Mouse (Mus musculus) intestine, embryonic 14.5 days (tissue): ENCODE measurements around the gene Irs3. TPM values are rescaled to one million over a fixed set of nuclear protein-coding genes. Genes with fewer than 3 reads are reported as not detected.
A peak's percentile ranks its signal among the peaks of the same experiment; 100 is the strongest.

Source experiments
- ATAC-seq: fragments of 200-750 bp; cut with Nextera tagmentation; replicated peaks from 2 replicates; pipeline ENCODE4 v1.8.0; 2017; ENCODE audit warnings: low read depth, moderate number of reproducible peaks, moderate TSS enrichment, moderate library complexity; ENCODE audit not compliant: low FRiP score, low TSS enrichment
- DNase-seq: peaks from one replicate; pipeline ENCODE4 v3.0.0-alpha.2; 2018; ENCODE audit warnings: low spot score
- H3K27ac ChIP-seq: fragments of 300-500 bp; sonication (generic); 2 replicates; pipeline ENCODE4 v1.5.1; 2014; ENCODE audit warnings: low read depth, mild to moderate bottlenecking, control low read depth
- H3K27me3 ChIP-seq: fragments of 300-500 bp; sonication (generic); replicated peaks from 2 replicates; pipeline ENCODE4 v1.6.1; 2014; ENCODE audit warnings: low read length, control low read depth; ENCODE audit not compliant: control insufficient read depth, insufficient read depth
- H3K36me3 ChIP-seq: fragments of 300-500 bp; sonication (generic); 2 replicates; pipeline ENCODE4 v1.6.1; 2014; ENCODE audit warnings: low read length, control low read depth; ENCODE audit not compliant: control insufficient read depth, insufficient read depth
- H3K4me1 ChIP-seq: fragments of 300-500 bp; sonication (generic); replicated peaks from 2 replicates; pipeline ENCODE4 v1.6.1; 2014; ENCODE audit warnings: low read length, control low read depth, mixed read lengths; ENCODE audit not compliant: control insufficient read depth, insufficient read depth
- H3K4me2 ChIP-seq: fragments of 300-500 bp; sonication (generic); 2 replicates; pipeline ENCODE4 v1.6.1; 2014; ENCODE audit warnings: low read length
- H3K4me3 ChIP-seq: fragments of 300-500 bp; sonication (generic); 2 replicates; pipeline ENCODE4 v1.5.1; 2014; ENCODE audit warnings: low read depth, low read length, control low read depth, mixed read lengths
- H3K9ac ChIP-seq: fragments of 300-500 bp; sonication (generic); 2 replicates; pipeline ENCODE4 v1.6.1; 2014; ENCODE audit warnings: mild to moderate bottlenecking, low read length
- H3K9me3 ChIP-seq: fragments of 300-500 bp; sonication (generic); 2 replicates; pipeline ENCODE4 v1.6.1; 2016; ENCODE audit warnings: low read length, control low read depth; ENCODE audit not compliant: control insufficient read depth
- WGBS: fragments of 180-500 bp; shearing (Covaris S2); extraction: QIAGEN DNeasy Blood & Tissue Kit; methylation state at CpG from one replicate; pipeline ENCODE4 v1.1.7; 2014; 5-methylcytosine and 5-hydroxymethylcytosine counted together
- polyA plus RNA-seq: library from polyadenylated mRNA; unstranded; fragments of >200 nt; fragmentation: Nextera tagmentation; extraction: Ambion mirVana; gene quantifications from 2 replicates; pipeline ENCODE4 v1.2.1, GENCODE M21; 2014

The Irs3 gene
- polyA plus RNA-seq, 1 experiment from 2014 or later: not detected

- no peak for ATAC-seq
Measured at GRCm38 (mm10) chr5:137652474-137652873, 7.0 kb upstream of the Irs3 start.

DNA sequence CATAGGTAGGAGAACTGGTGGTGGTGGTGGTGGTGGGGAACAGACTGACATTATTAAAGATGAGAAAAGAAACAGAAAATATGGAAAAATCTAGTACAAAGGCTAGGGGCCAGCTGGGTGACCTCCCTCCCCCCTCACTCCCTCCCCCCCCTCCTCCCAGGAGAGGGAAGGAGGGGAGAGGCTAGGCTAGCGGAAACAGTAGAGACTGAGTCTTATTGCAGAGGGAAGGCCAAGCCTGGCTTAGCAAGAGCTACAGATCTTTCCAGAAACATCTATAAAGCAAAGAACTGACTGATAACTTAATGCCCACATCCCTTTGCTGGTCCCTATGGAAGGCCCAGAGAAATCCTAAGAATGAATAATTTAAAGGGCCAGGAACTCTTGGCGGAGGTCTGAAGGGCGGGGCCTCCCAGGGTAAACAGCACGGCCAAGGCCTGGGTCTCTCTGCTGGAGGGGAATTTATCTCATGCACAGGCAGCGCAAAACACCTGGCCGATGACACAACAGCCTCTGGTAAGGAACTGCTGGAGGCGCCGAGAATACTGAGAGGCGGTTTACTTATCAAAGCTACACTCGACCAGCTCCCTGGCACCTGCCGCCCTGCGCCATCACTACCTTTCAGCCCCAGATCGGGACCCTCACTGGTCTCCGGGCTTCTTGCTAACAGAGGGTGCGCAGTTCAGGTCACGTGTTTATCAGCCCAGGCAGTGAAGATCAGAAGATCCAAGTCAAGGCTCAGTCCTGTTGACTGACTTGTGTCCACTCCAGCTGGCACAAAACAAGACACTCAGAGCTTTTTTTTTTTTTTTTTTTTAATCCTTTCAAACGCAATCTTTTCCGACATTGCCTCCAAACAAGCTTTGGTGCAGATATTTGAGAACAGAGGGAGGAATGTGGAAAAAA lies 4.4 kb upstream of the Irs3 start:
- H3K4me3 ChIP-seq: no peak overlapping the region
- H3K9ac ChIP-seq: no peak overlapping the region
- no peaks in the 10 kb centered on the region for H3K9me3 ChIP-seq
- peaks cover 14% of the 10 kb centered on the region for H3K27me3 ChIP-seq
- peaks cover 21% of the 10 kb centered on the region for H3K4me1 ChIP-seq
- H3K4me2 ChIP-seq: peak overlapping the region; percentile 28
- ATAC-seq (peak; percentile 37; the same call in 1 of the 2 replicates), DNase-seq (peak; percentile 66)
- H3K27ac ChIP-seq: peak overlapping the region; percentile 14; the same call in 1 of the 2 replicates
- WGBS: 11% methylated on average over 18 of the region's 18 CpGs
- peaks cover 18% of the 10 kb centered on the region for H3K36me3 ChIP-seq

More at GRCm38 (mm10) chr5:137652474-137652873, 7.0 kb upstream of the Irs3 start:
- 19% methylated on average over 3 of the region's 3 CpGs for WGBS
- H3K27me3 ChIP-seq: no peaks in the 10 kb centered on the region
- H3K4me3 ChIP-seq: no peak overlapping the region
- peak; percentile 85 for DNase-seq
- peaks cover 26% of the 10 kb centered on the region for H3K36me3 ChIP-seq
- H3K9ac ChIP-seq: no peak overlapping the region
- no peak overlapping the region for H3K27ac ChIP-seq
- H3K4me2 ChIP-seq: no peak overlapping the region
- peaks cover 14% of the 10 kb centered on the region for H3K4me1 ChIP-seq
- no peaks in the 10 kb centered on the region for H3K9me3 ChIP-seq

GRCm38 (mm10) chr5:137649251-137649650 lies 3.7 kb upstream of the Irs3 start:
- peaks cover 21% of the 10 kb centered on the region for H3K4me1 ChIP-seq
- no peak for ATAC-seq
- no peak overlapping the region for H3K4me3 ChIP-seq
- DNase-seq: no peak
- 44% methylated on average over 4 of the region's 4 CpGs for WGBS
- peaks cover 21% of the 10 kb centered on the region for H3K27me3 ChIP-seq
- peaks cover 11% of the 10 kb centered on the region for H3K36me3 ChIP-seq
- no peaks in the 10 kb centered on the region for H3K9me3 ChIP-seq
- no peak overlapping the region for H3K9ac ChIP-seq
- H3K27ac ChIP-seq: no peak overlapping the region; the same call in 1 of the 2 replicates
- H3K4me2 ChIP-seq: no peak overlapping the region

- H3K27me3 ChIP-seq: peaks cover 31% of the 10 kb centered on the region
- no peak overlapping the region for H3K4me3 ChIP-seq
- no peaks in the 10 kb centered on the region for H3K9me3 ChIP-seq
- no peak overlapping the region for H3K9ac ChIP-seq
- no peak overlapping the region for H3K27ac ChIP-seq
- DNase-seq: no peak
- H3K36me3 ChIP-seq: peaks cover 7% of the 10 kb centered on the region
- no peak for ATAC-seq
- 35% methylated on average over 9 of the region's 9 CpGs for WGBS
- H3K4me2 ChIP-seq: no peak overlapping the region
- H3K4me1 ChIP-seq: peaks cover 21% of the 10 kb centered on the region
Measured at GRCm38 (mm10) chr5:137647827-137648601, 2.5 kb upstream of the Irs3 start.

GRCm38 (mm10) chr5:137645091-137645651 lies 343 bp downstream of the Irs3 start:
- Histone ChIP-seq H3K27ac (no peak overlapping the region), H3K4me1 (peaks cover 17% of the 10 kb centered on the region), H3K9me3 (no peaks in the 10 kb centered on the region), H3K4me3 (peak overlapping the region; percentile 25), H3K4me2 (peak overlapping the region; percentile 44), H3K36me3 (peaks cover 26% of the 10 kb centered on the region), H3K9ac (peak overlapping the region; percentile 25; the same call in 1 of the 2 replicates), H3K27me3 (peaks cover 31% of the 10 kb centered on the region)
- no peak for ATAC-seq
- DNase-seq: no peak
- 4% methylated on average over 44 of the region's 44 CpGs for WGBS

DNA sequence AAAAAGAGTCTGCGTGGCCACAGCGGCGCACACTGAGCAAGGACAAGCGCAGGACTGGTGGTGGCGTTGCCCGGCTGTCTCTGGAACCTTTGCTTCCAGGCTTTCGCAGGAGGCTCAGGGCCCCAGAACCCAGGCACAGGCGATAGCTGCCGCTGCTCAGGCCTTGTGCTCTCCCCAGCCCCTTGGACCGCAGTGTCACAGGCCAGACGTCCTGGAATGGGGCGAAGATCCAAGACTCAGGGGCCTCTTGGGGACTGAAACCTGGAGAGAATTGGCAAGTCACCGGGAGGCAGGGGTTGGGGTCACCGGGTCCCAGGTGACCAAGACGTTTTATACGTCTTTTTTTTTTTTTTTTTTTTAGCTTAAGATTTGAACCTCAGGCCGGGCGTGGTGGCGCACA lies 1.0 kb downstream of the Irs3 start:
- DNase-seq: no peak
- no peak overlapping the region for H3K27ac ChIP-seq
- H3K9me3 ChIP-seq: no peaks in the 10 kb centered on the region
- H3K36me3 ChIP-seq: peaks cover 29% of the 10 kb centered on the region
- H3K4me3 ChIP-seq: no peak overlapping the region
- 37% methylated on average over 19 of the region's 19 CpGs for WGBS
- no peak for ATAC-seq
- peaks cover 11% of the 10 kb centered on the region for H3K4me1 ChIP-seq
- H3K27me3 ChIP-seq: peaks cover 31% of the 10 kb centered on the region
- H3K4me2 ChIP-seq: no peak overlapping the region
- H3K9ac ChIP-seq: no peak overlapping the region

DNA sequence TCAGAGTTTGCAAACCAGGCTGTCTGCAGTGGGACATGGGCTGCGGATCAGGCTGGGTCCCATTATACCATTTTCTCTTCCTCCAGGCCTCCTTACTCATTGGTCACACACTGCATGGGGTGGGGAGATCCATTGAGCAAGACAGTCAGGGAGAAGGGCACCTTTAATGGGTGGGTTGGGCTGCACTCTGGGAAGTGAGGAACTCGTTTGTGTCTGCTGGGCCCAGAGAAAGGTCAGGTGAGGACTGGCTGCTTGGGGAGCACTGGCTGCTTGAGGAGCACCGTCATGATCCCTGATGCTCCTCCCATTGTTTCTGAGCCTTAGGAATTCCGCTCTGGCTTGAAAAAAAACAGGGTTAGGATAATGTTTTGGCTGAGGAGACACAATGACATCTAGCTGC lies 2.6 kb downstream of the Irs3 start:
- H3K4me1 ChIP-seq: peaks cover 7% of the 10 kb centered on the region; the same call in 1 of the 2 replicates
- ATAC-seq (no peak), DNase-seq (no peak)
- 38% methylated on average over 4 of the region's 4 CpGs for WGBS
- H3K27ac ChIP-seq: no peak overlapping the region
- H3K27me3 ChIP-seq: peaks cover 31% of the 10 kb centered on the region
- H3K9ac ChIP-seq: no peak overlapping the region
- no peak overlapping the region for H3K4me3 ChIP-seq
- no peak overlapping the region for H3K4me2 ChIP-seq
- H3K9me3 ChIP-seq: no peaks in the 10 kb centered on the region
- H3K36me3 ChIP-seq: peaks cover 45% of the 10 kb centered on the region

DNA sequence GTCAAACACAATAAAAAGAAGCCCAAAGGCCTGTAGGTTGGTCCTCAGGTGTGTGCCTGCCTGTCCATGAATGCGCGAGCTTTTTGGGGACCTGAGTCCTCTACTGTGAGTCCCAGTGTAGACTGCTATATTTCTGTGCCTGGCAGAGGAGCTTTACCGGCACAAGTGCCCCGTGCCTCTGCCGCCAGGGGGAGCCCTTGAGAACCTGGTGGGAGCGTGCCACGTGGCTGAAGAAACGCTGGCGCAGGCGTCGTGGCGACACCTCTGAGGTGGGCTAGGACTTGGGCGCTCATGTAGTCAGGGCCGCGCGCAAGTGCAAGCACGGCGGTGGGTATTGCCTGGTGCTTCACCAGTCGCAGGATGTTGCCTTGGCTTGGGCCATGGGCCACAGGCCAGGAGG lies 4.5 kb downstream of the Irs3 start, which contains the start of gene Sap25:
TSS of gene Sap25 (plus strand) at position 281 of the 400 bp plus-strand sequence.
- H3K36me3 ChIP-seq: peaks cover 63% of the 10 kb centered on the region
- H3K27me3 ChIP-seq: peaks cover 28% of the 10 kb centered on the region
- no peak for DNase-seq
- WGBS: 87% methylated on average over 19 of the region's 19 CpGs
- H3K9ac ChIP-seq: no peak within 1 kb of the TSS
- no peaks in the 10 kb centered on the region for H3K9me3 ChIP-seq
- no peak within 1 kb of the TSS for H3K27ac ChIP-seq
- H3K4me2 ChIP-seq: no peak within 1 kb of the TSS
- H3K4me1 ChIP-seq: peaks cover 7% of the 10 kb centered on the region; the same call in 1 of the 2 replicates
- no peak within 1 kb of the TSS for H3K4me3 ChIP-seq
- ATAC-seq: no peak
